Comparison of ENCODE assay signal across 27 mouse cellular contexts in the genomic region with DNA sequence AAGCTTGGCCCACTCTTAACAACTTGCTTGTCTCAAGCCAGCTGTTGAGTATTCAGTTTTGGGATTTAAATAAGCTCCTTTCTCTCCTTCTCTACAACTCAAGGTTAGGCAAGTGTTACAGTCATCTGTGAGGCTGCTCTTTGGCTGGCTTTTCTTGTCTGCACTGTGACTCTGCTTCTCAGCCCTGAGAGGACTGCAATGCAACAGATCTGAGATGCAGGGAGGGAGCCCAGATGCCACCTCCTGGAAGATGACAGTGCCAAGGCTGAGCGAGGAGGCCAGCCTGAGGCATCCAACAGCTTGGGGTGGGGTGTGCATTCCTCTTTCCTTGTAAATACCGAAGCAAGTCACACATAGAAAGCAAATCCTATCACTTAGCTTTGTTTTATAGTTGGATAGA.
DNase-seq lines count a peak whose midpoint lies in the region; ATAC-seq and TF ChIP-seq lines count a peak whose summit lies in the region.
"Had no signal": no experiment of that assay in that cellular context is flagged by ENCODE, and none has a peak within 500 bp of the region (broad histone marks: within the 10 kb centered on the region; RNA-seq: fewer than 3 reads in every experiment).

No protein-coding gene starts in this region.

- no peak for TF ChIP-seq EP300 in ES-Bruce4 (IDR thresholded peaks at IDR 0.05; ENCODE audit: insufficient read depth, low read depth, low read length)

- H3K4me2 ChIP-seq in heart, embryonic 11.5 days, result no peak overlapping the region
- H3K4me2 ChIP-seq in forebrain, embryonic 16.5 days (ENCODE audit: low read length), result no peak overlapping the region
- H3K4me2 ChIP-seq: embryonic facial prominence, embryonic 13.5 days; forebrain, embryonic 13.5 days; hindbrain, embryonic 14.5 days; liver, embryonic 15.5 days; lung, embryonic 15.5 days; midbrain, embryonic 15.5 days; neural tube, embryonic 12.5 days had no signal

- 53% methylated on average over 2 of the region's 2 CpGs for WGBS in heart, embryonic 11.5 days (ENCODE audit: insufficient replicate concordance)
- 58% methylated on average over 2 of the region's 2 CpGs for WGBS in forebrain, embryonic 16.5 days

- H3K36me3 ChIP-seq in heart, embryonic 11.5 days (ENCODE audit: control insufficient read depth, insufficient read depth, low read length), result no peaks in the 10 kb centered on the region
- no peaks in the 10 kb centered on the region for H3K36me3 ChIP-seq in ES-Bruce4 (ENCODE audit: control insufficient read depth, insufficient read depth, low read length, poor library complexity, severe bottlenecking)
- H3K36me3 ChIP-seq in forebrain, embryonic 16.5 days (ENCODE audit: control insufficient read depth, insufficient read depth), result no peaks in the 10 kb centered on the region
- H3K36me3 ChIP-seq: embryonic facial prominence, embryonic 13.5 days; limb, embryonic 10.5 days; liver, embryonic 15.5 days; lung, embryonic 15.5 days; midbrain, embryonic 15.5 days; neural tube, embryonic 12.5 days had no signal

- DNase-seq in adrenal gland, adult (ENCODE audit: inconsistent age in 2 of 2, low spot score in 1 of 2), result peak; percentile 42 to 79
- no peak for DNase-seq in adrenal gland, adult 8-10 months
- no peak for DNase-seq in heart, adult 9 months (ENCODE audit: low spot score in 2 of 2)
- DNase-seq in brain, adult 2 months (ENCODE audit: low read depth, low spot score), result peak; percentile 62
- DNase-seq in urinary bladder, postnatal 25 days (ENCODE audit: low spot score), result no peak
- DNase-seq: cerebellum, adult 8-10 months; cerebellum, postnatal 36 days; embryo, embryonic 11 days; kidney, adult 18-20 months; kidney, postnatal 4 days; liver; right cerebral cortex, postnatal 14 days; thymus, postnatal 25 days had no signal

- no peak for ATAC-seq in heart, embryonic 11.5 days (replicated peaks; ENCODE audit: insufficient number of reproducible peaks, low FRiP score, low TSS enrichment)
- ATAC-seq in forebrain, embryonic 16.5 days, result no peak
- ATAC-seq: forebrain, embryonic 13.5 days; inflammation-experienced regulatory T-cells, adult 6 months; midbrain, embryonic 15.5 days had no signal

- H3K9ac ChIP-seq in heart, embryonic 11.5 days (ENCODE audit: low read depth, low read length), result no peak overlapping the region
- H3K9ac ChIP-seq in ES-Bruce4 (ENCODE audit: low read depth, poor library complexity, severe bottlenecking), result no peak overlapping the region
- H3K9ac ChIP-seq in forebrain, embryonic 16.5 days (replicated peaks; ENCODE audit: low read depth, low read length), result no peak overlapping the region
- H3K9ac ChIP-seq: embryonic facial prominence, embryonic 13.5 days; forebrain, embryonic 13.5 days; hindbrain, embryonic 14.5 days; liver, embryonic 15.5 days; lung, embryonic 15.5 days; midbrain, embryonic 15.5 days; neural tube, embryonic 12.5 days had no signal

- H3K4me1 ChIP-seq in heart, embryonic 11.5 days (ENCODE audit: control insufficient read depth, insufficient read depth, low read length), result peaks cover 34% of the 10 kb centered on the region
- H3K4me1 ChIP-seq in ES-Bruce4 (ENCODE audit: control insufficient read depth, insufficient read depth, low read length), result peaks cover 6% of the 10 kb centered on the region
- peaks cover 18% of the 10 kb centered on the region for H3K4me1 ChIP-seq in forebrain, embryonic 16.5 days (replicated peaks; ENCODE audit: control insufficient read depth, insufficient read depth, low read length)

- H3K27me3 ChIP-seq in heart, embryonic 11.5 days (ENCODE audit: control insufficient read depth, insufficient read depth, low read length), result no peaks in the 10 kb centered on the region
- H3K27me3 ChIP-seq in ES-Bruce4 (ENCODE audit: control insufficient read depth, insufficient read depth, low read length, poor library complexity, severe bottlenecking), result no peaks in the 10 kb centered on the region
- no peaks in the 10 kb centered on the region for H3K27me3 ChIP-seq in forebrain, embryonic 16.5 days (replicated peaks; ENCODE audit: control insufficient read depth, insufficient read depth, low read length)
- H3K27me3 ChIP-seq: embryonic facial prominence, embryonic 13.5 days; lung, embryonic 15.5 days; midbrain, embryonic 15.5 days; neural tube, embryonic 12.5 days had no signal

- no peak for TF ChIP-seq CTCF in ES-Bruce4 (IDR thresholded peaks at IDR 0.05; ENCODE audit: low read depth, low read length)

- no peaks in the 10 kb centered on the region for H3K9me3 ChIP-seq in heart, embryonic 11.5 days (replicated peaks; ENCODE audit: control insufficient read depth, low read length)
- no peaks in the 10 kb centered on the region for H3K9me3 ChIP-seq in ES-Bruce4 (replicated peaks; ENCODE audit: control insufficient read depth, insufficient read depth, low read length, poor library complexity, severe bottlenecking)
- H3K9me3 ChIP-seq in forebrain, embryonic 16.5 days (ENCODE audit: control insufficient read depth, low read length), result no peaks in the 10 kb centered on the region
- H3K9me3 ChIP-seq: embryonic facial prominence, embryonic 13.5 days; forebrain, embryonic 13.5 days; limb, embryonic 10.5 days; liver, embryonic 15.5 days; lung, embryonic 15.5 days; midbrain, embryonic 15.5 days; neural tube, embryonic 12.5 days had no signal

- H3K27ac ChIP-seq in heart, embryonic 11.5 days (ENCODE audit: low read depth, low read length), result peak overlapping the region; percentile 29; the same call in 1 of the 2 replicates
- 0 out of 2 replicates have a peak overlapping the region, but pooled peaks have one; percentile 8 for H3K27ac ChIP-seq in ES-Bruce4 (ENCODE audit: insufficient read depth, low read length)
- no peak overlapping the region for H3K27ac ChIP-seq in forebrain, embryonic 16.5 days (ENCODE audit: low read length)
- H3K27ac ChIP-seq: embryonic facial prominence, embryonic 13.5 days; forebrain, embryonic 13.5 days; hindbrain, embryonic 14.5 days; limb, embryonic 10.5 days; liver, embryonic 15.5 days; lung, embryonic 15.5 days; macrophage; midbrain, embryonic 15.5 days; neural tube, embryonic 12.5 days had no signal

- TF ChIP-seq POLR2A in ES-Bruce4 (IDR thresholded peaks at IDR 0.05; ENCODE audit: insufficient read depth, low read length), result no peak

- H3K4me3 ChIP-seq in heart, embryonic 11.5 days (ENCODE audit: low read depth, low read length), result no peak overlapping the region
- no peak overlapping the region for H3K4me3 ChIP-seq in ES-Bruce4 (ENCODE audit: low read depth, low read length)
- no peak overlapping the region for H3K4me3 ChIP-seq in forebrain, embryonic 16.5 days (replicated peaks; ENCODE audit: low read length)
- H3K4me3 ChIP-seq: embryonic facial prominence, embryonic 13.5 days; erythroblast, embryonic 14.5 days; forebrain, embryonic 13.5 days; limb, embryonic 10.5 days; liver, embryonic 15.5 days; lung, embryonic 15.5 days; midbrain, embryonic 15.5 days; neural tube, embryonic 12.5 days had no signal

Comparison
In these comparisons a context has a peak if more than half of its experiments do, and no peak if none do; other contexts are left out.
1. DNase-seq: peak in adrenal gland, adult (2 of 2) and brain, adult 2 months (single experiment); none in adrenal gland, adult 8-10 months (single experiment), heart, adult 9 months (0 of 2) and urinary bladder, postnatal 25 days (single experiment).